ENCODE assay signal across 8 mouse cellular contexts in the genomic region with DNA sequence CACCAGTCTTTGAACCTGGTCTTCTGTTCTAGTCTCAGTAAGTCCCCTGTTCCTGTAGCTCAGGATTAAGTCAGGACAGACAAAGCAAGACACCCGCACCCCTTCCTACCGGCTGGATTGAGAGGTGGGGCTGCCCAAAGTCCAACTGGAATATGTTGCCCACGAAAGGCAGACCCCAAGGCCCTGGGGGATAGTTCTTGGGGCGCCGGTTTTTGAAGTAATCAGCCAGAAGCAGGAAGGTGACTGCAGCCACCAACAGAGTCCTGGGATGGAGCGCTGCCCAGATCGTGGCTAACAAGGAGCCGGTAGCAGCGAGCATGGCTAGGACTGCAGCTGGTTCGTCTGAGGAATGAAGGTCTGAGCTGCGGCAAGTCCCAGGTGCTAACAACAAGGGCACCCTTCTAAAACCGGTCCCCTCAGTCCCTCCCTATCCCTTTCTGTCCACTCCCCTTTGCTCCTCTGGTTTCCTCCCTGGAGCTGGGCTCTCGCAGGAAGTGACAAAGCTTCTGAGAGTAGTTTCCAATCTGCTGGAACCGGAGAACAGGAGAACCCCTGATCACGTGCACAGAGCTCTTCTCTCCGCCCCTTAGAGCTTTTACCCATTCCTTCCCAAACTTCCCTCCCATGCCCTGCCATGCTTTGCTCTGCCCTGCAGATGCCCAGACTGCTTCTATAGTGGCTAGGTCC. TPM values are rescaled to one million over a fixed set of nuclear protein-coding genes. Genes with fewer than 3 reads are reported as not detected.
A peak's percentile ranks its signal among the peaks of the same experiment; 100 is the strongest.
DNase-seq lines count a peak whose midpoint lies in the region; ATAC-seq and TF ChIP-seq lines count a peak whose summit lies in the region.

A gene (minus strand): TSS at position 529 of the 687 bp plus-strand sequence.

- no peak for TF ChIP-seq EP300 in liver, postnatal 0 days (IDR thresholded peaks at IDR 0.05; ENCODE audit: low read depth)

- DNase-seq in ES-CJ7 (ENCODE audit: low read depth, low spot score), result peak; percentile 58
- DNase-seq in cerebellum, adult 8-10 months, result peak; percentile 1
- peak; percentile 38 to 51 for DNase-seq in heart, postnatal 36 days
- peak; percentile 13 to 42 for DNase-seq in layer of hippocampus, adult 18-20 months (ENCODE audit: low spot score in 2 of 2)
- DNase-seq in liver, postnatal 0 days, result peak; percentile 38
- DNase-seq in T-cell, adult 2 months (ENCODE audit: low spot score), result no peak

- H3K9ac ChIP-seq in liver, postnatal 0 days (replicated peaks), result peak within 1 kb of the TSS; percentile 68
- peak within 1 kb of the TSS; percentile 67 for H3K9ac ChIP-seq in neural tube, embryonic 14.5 days (replicated peaks; ENCODE audit: low read depth, low read length)

- peak within 1 kb of the TSS; percentile 64; the same call in 1 of the 2 replicates for H3K27ac ChIP-seq in liver, postnatal 0 days (ENCODE audit: low read depth)
- H3K27ac ChIP-seq in neural tube, embryonic 14.5 days (ENCODE audit: low read depth, low read length), result no peak within 1 kb of the TSS

- intact Hi-C loops in heart, postnatal 36 days (cut with DNase I), result loop anchor here (5.0 kb wide), 1 partner anchor 39 kb away; a partner anchor contains a TSS

- 3% methylated on average over 16 of the region's 16 CpGs for WGBS in liver, postnatal 0 days (ENCODE audit: insufficient replicate concordance)
- 4% methylated on average over 16 of the region's 16 CpGs for WGBS in neural tube, embryonic 14.5 days

- H3K36me3 ChIP-seq in liver, postnatal 0 days (replicated peaks; ENCODE audit: insufficient read depth, low read length), result no peaks in the 10 kb centered on the region
- no peaks in the 10 kb centered on the region for H3K36me3 ChIP-seq in neural tube, embryonic 14.5 days (ENCODE audit: control insufficient read depth, insufficient read depth, low read length)

- no peaks in the 10 kb centered on the region for H3K27me3 ChIP-seq in liver, postnatal 0 days (ENCODE audit: insufficient read depth, low read length)
- H3K27me3 ChIP-seq in neural tube, embryonic 14.5 days (ENCODE audit: control insufficient read depth, insufficient read depth, low read length), result no peaks in the 10 kb centered on the region

- no peak for TF ChIP-seq CTCF in liver, postnatal 0 days (IDR thresholded peaks at IDR 0.05; ENCODE audit: low read depth)

- ATAC-seq in frontal cortex, adult (ENCODE audit: low TSS enrichment), result peak; percentile 99
- ATAC-seq in liver, postnatal 0 days, result peak; percentile 96
- ATAC-seq in neural tube, embryonic 14.5 days (ENCODE audit: low read depth), result peak; percentile 94

- H3K4me3 ChIP-seq in liver, postnatal 0 days (ENCODE audit: low read depth, low read length), result peak within 1 kb of the TSS; percentile 61
- H3K4me3 ChIP-seq in neural tube, embryonic 14.5 days (ENCODE audit: low read depth, low read length), result peak within 1 kb of the TSS; percentile 52

- peak within 1 kb of the TSS; percentile 67 for H3K4me2 ChIP-seq in liver, postnatal 0 days (ENCODE audit: low read depth, low read length)
- peak within 1 kb of the TSS; percentile 67 for H3K4me2 ChIP-seq in neural tube, embryonic 14.5 days (ENCODE audit: low read depth, low read length)

- no peaks in the 10 kb centered on the region for H3K4me1 ChIP-seq in liver, postnatal 0 days (ENCODE audit: insufficient read depth)
- no peaks in the 10 kb centered on the region for H3K4me1 ChIP-seq in neural tube, embryonic 14.5 days (ENCODE audit: control insufficient read depth, insufficient read depth, low read length)

- H3K9me3 ChIP-seq in liver, postnatal 0 days (ENCODE audit: low read length), result no peaks in the 10 kb centered on the region
- no peaks in the 10 kb centered on the region for H3K9me3 ChIP-seq in neural tube, embryonic 14.5 days (ENCODE audit: control insufficient read depth, low read length)

RNA-seq across cellular contexts. Expression of the gene that starts here (rescaled TPM):
- total RNA-seq in heart, postnatal 36 days (2021), result 1 to 10 TPM; 3.0 to 3.9 TPM
- 10 to 100 TPM; 14.5 to 15.1 TPM for total RNA-seq in layer of hippocampus, adult 18-20 months (2021)
- polyA plus RNA-seq in liver, postnatal 0 days (2015; fragmentation: Nextera tagmentation; extraction: Ambion mirVana), result 9.2 and 9.6 TPM in 2 replicates
- 4.4 and 5.4 TPM in 2 replicates for polyA plus RNA-seq in neural tube, embryonic 14.5 days (2014; fragmentation: Nextera tagmentation; extraction: Ambion mirVana)
